Mouse (Mus musculus) kidney, adult 2 months (tissue): ENCODE results near the gene Fyco1. TPM values are rescaled to one million over a fixed set of nuclear protein-coding genes. Genes with fewer than 3 reads are reported as not detected.

Experiments used
- DNase-seq: peaks from one replicate; pipeline ENCODE4 v3.0.0; 2021
- H3K27ac ChIP-seq: fragments of 200-500 bp; 2 replicates; pipeline ENCODE4 v1.5.1; 2012; ENCODE audit warnings: low read depth, low read length, control low read depth, inconsistent platforms; ENCODE audit not compliant: insufficient read depth
- H3K27me3 ChIP-seq: fragments of 200-500 bp; replicated peaks from 2 replicates; pipeline ENCODE4 v1.6.1; 2012; ENCODE audit warnings: mild to moderate bottlenecking, moderate library complexity, low read length, inconsistent platforms; ENCODE audit not compliant: control insufficient read depth, insufficient read depth
- H3K36me3 ChIP-seq: fragments of 200-500 bp; 2 replicates; pipeline ENCODE4 v1.6.1; 2012; ENCODE audit warnings: mild to moderate bottlenecking, moderate library complexity, low read length, inconsistent platforms; ENCODE audit not compliant: control insufficient read depth, insufficient read depth
- H3K4me1 ChIP-seq: fragments of 200-500 bp; 2 replicates; pipeline ENCODE4 v1.6.1; 2011; ENCODE audit warnings: low read length; ENCODE audit not compliant: control insufficient read depth, insufficient read depth
- H3K4me3 ChIP-seq: fragments of 200-500 bp; 2 replicates; pipeline ENCODE4 v1.5.1; 2011; ENCODE audit warnings: mild to moderate bottlenecking, low read depth, low read length, control low read depth; ENCODE audit not compliant: insufficient read depth
- CTCF ChIP-seq: fragments of 200-500 bp; conservative IDR thresholded peaks from 2 replicates; pipeline ENCODE4 v1.5.1; 2011; ENCODE audit warnings: low read depth, mild to moderate bottlenecking, control low read depth, low read length, moderate library complexity, mixed read lengths; ENCODE audit not compliant: insufficient read depth, insufficient read length
- POLR2A ChIP-seq: fragments of 200-500 bp; IDR thresholded peaks from one replicate; pipeline ENCODE4 v1.6.1; 2011; ENCODE audit warnings: low read depth, low read length, control low read depth
- WGBS: fragments of 180-500 bp; shearing (Covaris S2); methylation state at CpG from one replicate; pipeline ENCODE4 v1.1.7; 2018; 5-methylcytosine and 5-hydroxymethylcytosine counted together
- polyA plus RNA-seq: library from polyadenylated mRNA; depleted of rRNA; stranded (reverse); fragments of >200 nt; gene quantifications from 2 replicates; pipeline ENCODE4 v1.2.3, GENCODE M21; 2012; rRNA removed

Fyco1 gene
- polyA plus RNA-seq, 1 experiment: 9.9 TPM

DNA sequence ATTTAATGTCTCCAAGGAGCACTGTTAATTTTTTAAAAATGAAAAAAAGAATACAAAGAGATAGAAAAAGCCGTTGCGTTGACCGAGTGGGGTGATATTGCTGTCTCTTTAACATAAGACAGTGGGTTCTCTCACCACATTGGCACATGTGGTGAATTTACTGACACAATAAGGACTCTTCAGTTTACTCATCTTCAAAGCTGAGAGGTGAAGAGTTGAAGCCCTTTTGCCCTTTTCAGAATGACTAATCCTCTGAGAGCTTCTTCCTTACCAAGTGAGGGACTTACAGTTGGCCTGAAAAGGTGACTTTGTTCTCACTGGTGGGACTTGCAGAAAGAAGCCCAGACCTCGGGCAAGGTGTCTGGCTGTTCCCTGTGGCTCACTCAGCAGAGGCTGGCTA, 110.9 kb downstream of the Fyco1 start:
- no peak for TF ChIP-seq POLR2A
- TF ChIP-seq CTCF: no peak
- H3K27ac ChIP-seq: no peak overlapping the region
- H3K4me3 ChIP-seq: no peak overlapping the region
- no peak for DNase-seq
- WGBS: 89% methylated on average over 4 of the region's 4 CpGs
- H3K4me1 ChIP-seq: no peaks in the 10 kb centered on the region
- H3K27me3 ChIP-seq: no peaks in the 10 kb centered on the region
- H3K36me3 ChIP-seq: no peaks in the 10 kb centered on the region

Other genes starting within 250 kb of the Fyco1 start
- 341 and 382 TPM in 2 replicates for gene Slc6a20b, start 219.3 kb downstream of the Fyco1 start, polyA plus RNA-seq
- 0.24 and 0.91 TPM in 2 replicates for gene Ccr9, start 173.5 kb downstream of the Fyco1 start, polyA plus RNA-seq
- 26.8 and 40.4 TPM in 2 replicates for gene Slc6a20a, start 173.0 kb downstream of the Fyco1 start, polyA plus RNA-seq
- gene Lztfl1, start 134.2 kb downstream of the Fyco1 start, polyA plus RNA-seq: 4.5 and 5.3 TPM in 2 replicates
- gene Cxcr6, start 45.4 kb downstream of the Fyco1 start, polyA plus RNA-seq: 0.56 and 1.4 TPM in 2 replicates
- gene Xcr1, start 10.1 kb upstream of the Fyco1 start, polyA plus RNA-seq: 0.45 and 0.72 TPM in 2 replicates
- gene Ccr1, start 116.8 kb upstream of the Fyco1 start, polyA plus RNA-seq: 0.72 and 0.81 TPM in 2 replicates
- gene Ccr1l1, start 126.5 kb upstream of the Fyco1 start, polyA plus RNA-seq: 0.06 TPM in 1 of 2 replicates, not detected in the other
- 0.11 TPM in 1 of 2 replicates, not detected in the other for gene Ccr3, start 170.1 kb upstream of the Fyco1 start, polyA plus RNA-seq